Mouse (Mus musculus): ENCODE measurements around the gene Krtap3-1.
"Not testable (repeated sequence)": the region's sequence is repeated elsewhere in the genome, so short reads cannot be mapped to it uniquely, and the experiment has no call there.

Krtap3-1 gene

GRCm38 (mm10) chr11:99566530-99566929 is at the start of gene Krtap3-1:
Gene Krtap3-1, minus strand, starts transcription at chr11:99566630.
- no peak for DNase-seq

- DNase-seq, result peak; percentile 40
These were observed 48.5 kb upstream of the Krtap3-1 start, which contains the start of gene Krtap2-4 for GRCm38 (mm10) chr11:99614796-99615363. Gene Krtap2-4, minus strand, starts transcription at chr11:99614846.

- DNase-seq, result peak; percentile 4
These were observed 43.7 kb upstream of the Krtap3-1 start, which contains the start of gene Gm11937 for GRCm38 (mm10) chr11:99610089-99610488. Gene Gm11937, minus strand, starts transcription at chr11:99610189.

GRCm38 (mm10) chr11:99609126-99609525 is 42.7 kb upstream of the Krtap3-1 start:
- DNase-seq, result peak; percentile 19

- DNase-seq, result not testable (repeated sequence)
These were observed 36.8 kb upstream of the Krtap3-1 start, which contains the start of gene Gm11938 for GRCm38 (mm10) chr11:99603208-99603607. Gene Gm11938, minus strand, starts transcription at chr11:99603308.

GRCm38 (mm10) chr11:99597742-99598141 is 31.3 kb upstream of the Krtap3-1 start, which contains the start of gene Krtap9-3:
Gene Krtap9-3, minus strand, starts transcription at chr11:99598105.
- peak; percentile 55 for DNase-seq

- DNase-seq, result no peak
These were observed 24.6 kb upstream of the Krtap3-1 start, which contains the start of gene Krtap1-3 for GRCm38 (mm10) chr11:99590981-99591380. Gene Krtap1-3, minus strand, starts transcription at chr11:99591339.

GRCm38 (mm10) chr11:99585096-99585495 is 18.7 kb upstream of the Krtap3-1 start:
- no peak for DNase-seq

- DNase-seq, result peak; percentile 71
These were observed 16.8 kb upstream of the Krtap3-1 start, which contains the start of gene Krtap1-4 for GRCm38 (mm10) chr11:99583245-99583704. Gene Krtap1-4, minus strand, starts transcription at chr11:99583654.

- peak; percentile 22 for DNase-seq
These were observed 15.1 kb upstream of the Krtap3-1 start for GRCm38 (mm10) chr11:99581564-99581963.

GRCm38 (mm10) chr11:99581051-99581450 is 14.6 kb upstream of the Krtap3-1 start:
- peak; percentile 7 for DNase-seq

- peak; percentile 74 for DNase-seq
These were observed 14.2 kb upstream of the Krtap3-1 start, which contains the start of gene Krtap1-5 for GRCm38 (mm10) chr11:99580636-99581035. Gene Krtap1-5, minus strand, starts transcription at chr11:99581016.

- DNase-seq, result no peak
These were observed 7.7 kb upstream of the Krtap3-1 start for GRCm38 (mm10) chr11:99574106-99574505.

- no peak for DNase-seq
These were observed 6.7 kb upstream of the Krtap3-1 start for GRCm38 (mm10) chr11:99573164-99573563.

- DNase-seq, result no peak
These were observed 3.9 kb downstream of the Krtap3-1 start for GRCm38 (mm10) chr11:99562580-99562979.

GRCm38 (mm10) chr11:99559366-99559765 is 7.1 kb downstream of the Krtap3-1 start, which contains the start of gene Gm11939:
Gene Gm11939, minus strand, starts transcription at chr11:99559466.
- DNase-seq, result no peak

- no peak for DNase-seq
These were observed 8.3 kb downstream of the Krtap3-1 start for GRCm38 (mm10) chr11:99557976-99558745.

- no peak for DNase-seq
These were observed 9.7 kb downstream of the Krtap3-1 start, which contains the start of gene Krtap3-2 for GRCm38 (mm10) chr11:99556753-99557152. Gene Krtap3-2, minus strand, starts transcription at chr11:99556853.

- DNase-seq, result no peak
These were observed 10.2 kb downstream of the Krtap3-1 start for GRCm38 (mm10) chr11:99556195-99556594.

GRCm38 (mm10) chr11:99550765-99551164 is 15.7 kb downstream of the Krtap3-1 start, which contains the start of gene Krtap3-3:
Gene Krtap3-3, minus strand, starts transcription at chr11:99550865.
- no peak for DNase-seq

GRCm38 (mm10) chr11:99547892-99548291 is 18.5 kb downstream of the Krtap3-1 start:
- DNase-seq, result no peak

- DNase-seq, result no peak
These were observed 26.7 kb downstream of the Krtap3-1 start for GRCm38 (mm10) chr11:99539721-99540120.

GRCm38 (mm10) chr11:99521288-99521860 is 45.1 kb downstream of the Krtap3-1 start, which contains the start of gene Krt39:
Gene Krt39, minus strand, starts transcription at chr11:99521338.
- no peak for DNase-seq
